Mouse (Mus musculus) ES-E14 (cell line): ENCODE measurements at regions not wholly inside any gene's neighbourhood (a gene's known extent, or its start where the extent isn't known, plus 50 kb on each side); places are given as distances from the start of the nearest gene placed in this dataset.

Experiments
- DNase-seq: peaks from one replicate; pipeline ENCODE4 v3.0.0-alpha.2; 2013; ENCODE audit warnings: low read depth, low spot score
- H3K27ac ChIP-seq: 2 replicates; pipeline ENCODE4 v1.5.1; 2012; ENCODE audit warnings: low read depth, mild to moderate bottlenecking, low read length, moderate library complexity, mixed read lengths; ENCODE audit not compliant: poor library complexity, insufficient read depth, severe bottlenecking
- H3K36me3 ChIP-seq: 2 replicates; pipeline ENCODE4 v1.6.1; 2012; ENCODE audit warnings: mild to moderate bottlenecking, low read length, moderate library complexity, mixed read lengths; ENCODE audit not compliant: control insufficient read depth, poor library complexity, insufficient read depth, severe bottlenecking
- H3K4me1 ChIP-seq, 2 experiments: fragments of 150-350 bp in 1 of 2; sonication (generic) in 1 of 2; 2 replicates each; pipeline ENCODE4 v1.6.1; 2012; ENCODE audit warnings: low read length in 2 of 2, mild to moderate bottlenecking in 1 of 2, mixed read lengths in 1 of 2; ENCODE audit not compliant: control insufficient read depth in 2 of 2, insufficient read depth in 2 of 2, poor library complexity in 1 of 2
- H3K4me3 ChIP-seq, 2 experiments: fragments of 150-350 bp in 1 of 2; sonication (generic) in 1 of 2; 2 replicates each; pipeline ENCODE4 v1.5.1; 2012; ENCODE audit warnings: low read length in 2 of 2, low read depth in 1 of 2, mild to moderate bottlenecking in 1 of 2, mixed read lengths in 1 of 2; ENCODE audit not compliant: insufficient read depth in 1 of 2, poor library complexity in 1 of 2, severe bottlenecking in 1 of 2
- H3K9ac ChIP-seq: 2 replicates; pipeline ENCODE4 v1.6.1; 2012; ENCODE audit warnings: low read depth, mild to moderate bottlenecking, low read length, mixed read lengths; ENCODE audit not compliant: poor library complexity, insufficient read depth, severe bottlenecking
- H3K9me3 ChIP-seq: fragments of 150-350 bp; sonication (generic); 2 replicates; pipeline ENCODE4 v1.6.1; 2012; ENCODE audit warnings: low read depth, mild to moderate bottlenecking, low read length; ENCODE audit not compliant: control insufficient read depth, insufficient read depth
- CHD2 ChIP-seq: IDR thresholded peaks from 2 replicates; pipeline ENCODE4 v1.6.1; 2014; ENCODE audit warnings: mild to moderate bottlenecking, low read depth, low read length, inconsistent platforms
- HCFC1 ChIP-seq: IDR thresholded peaks from 2 replicates; pipeline ENCODE4 v1.6.1; 2012; ENCODE audit warnings: low read length, inconsistent platforms, borderline replicate concordance; ENCODE audit not compliant: insufficient read depth
- MAFK ChIP-seq: IDR thresholded peaks from 2 replicates; pipeline ENCODE4 v1.6.1; 2014; ENCODE audit warnings: mild to moderate bottlenecking, low read depth, low read length, inconsistent platforms; ENCODE audit not compliant: insufficient read depth
- ZC3H11A ChIP-seq: IDR thresholded peaks from 2 replicates; pipeline ENCODE4 v1.6.1; 2012; ENCODE audit warnings: low read depth, mild to moderate bottlenecking, inconsistent platforms, low read length, borderline replicate concordance
- ZNF384 ChIP-seq: IDR thresholded peaks from 2 replicates; pipeline ENCODE4 v1.6.1; 2012; ENCODE audit warnings: low read depth, low read length, inconsistent platforms
- in situ Hi-C, 2 experiments: fragments of 600-800 bp; cut with MboI; formaldehyde crosslinking; loops; one replicate each; pipeline ENCODE4 v1.15.1; 2025; ENCODE audit warnings: low sequenced_read_pairs in 2 of 2, inconsistent platforms in 1 of 2; ENCODE audit not compliant: unreplicated experiment in 2 of 2

- TF ChIP-seq MAFK = no peak
- TF ChIP-seq ZNF384 = no peak
- no peak for TF ChIP-seq ZC3H11A
- no peak for TF ChIP-seq CHD2
- no peak for TF ChIP-seq HCFC1
- no peak overlapping the region for H3K4me3 ChIP-seq
- H3K9me3 ChIP-seq = no peaks in the 10 kb centered on the region
- in situ Hi-C loops = no loop called here
- H3K4me1 ChIP-seq = no peaks in the 10 kb centered on the region
- no peak overlapping the region for H3K9ac ChIP-seq
- no peak overlapping the region for H3K27ac ChIP-seq
- no peak for DNase-seq
- H3K36me3 ChIP-seq = no peaks in the 10 kb centered on the region
Measured at GRCm38 (mm10) chr10:67339371-67339929, 54.3 kb upstream of the Nrbf2 start.

DNA sequence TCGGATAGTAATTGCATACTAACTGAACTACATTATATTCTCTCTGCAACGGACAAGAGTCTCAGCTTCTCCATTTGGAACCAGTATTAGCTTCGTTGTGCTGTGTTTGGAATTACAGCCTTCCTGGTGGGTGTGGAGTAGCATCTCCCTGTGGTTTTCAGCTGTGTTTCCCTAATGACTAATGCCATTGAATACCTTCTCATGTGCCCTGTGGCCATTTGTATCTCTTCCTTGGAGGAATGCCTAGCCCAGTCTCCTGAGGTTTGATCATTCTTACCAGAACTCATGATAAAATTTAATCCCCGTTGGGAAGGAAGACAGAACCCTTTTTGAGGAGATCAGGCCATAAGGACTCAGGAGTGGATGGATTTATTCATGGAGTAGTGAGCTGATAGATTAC, 59.6 kb upstream of the Nrbf2 start:
- H3K4me3 ChIP-seq = no peak overlapping the region
- no peaks in the 10 kb centered on the region for H3K4me1 ChIP-seq
- no peaks in the 10 kb centered on the region for H3K9me3 ChIP-seq
- in situ Hi-C loops = no loop called here
- no peak for TF ChIP-seq ZC3H11A
- no peak for TF ChIP-seq CHD2
- no peak for TF ChIP-seq MAFK
- no peak for TF ChIP-seq ZNF384
- TF ChIP-seq HCFC1 = no peak
- DNase-seq = no peak
- H3K9ac ChIP-seq = no peak overlapping the region
- no peaks in the 10 kb centered on the region for H3K36me3 ChIP-seq
- no peak overlapping the region for H3K27ac ChIP-seq

DNA sequence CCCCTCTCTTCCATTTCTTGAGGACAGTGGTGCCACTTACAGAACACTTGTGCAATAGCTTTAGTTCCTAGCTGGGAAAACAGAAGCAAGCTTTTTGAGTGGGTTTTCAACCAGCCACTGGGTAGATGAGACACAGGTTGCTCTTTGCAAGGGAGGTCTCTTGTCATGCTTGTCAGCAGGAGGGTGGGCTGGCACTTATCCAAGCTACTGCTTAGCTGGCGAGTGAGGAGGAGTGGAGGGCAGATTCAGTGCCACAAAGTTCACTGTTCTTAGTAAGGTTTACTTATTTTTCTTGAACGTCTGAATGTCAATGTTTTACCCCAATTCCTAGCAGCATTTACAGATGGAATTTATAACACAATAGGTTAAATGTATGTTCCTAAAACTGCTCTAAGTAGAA, 65.9 kb upstream of the Nrbf2 start:
- H3K4me3 ChIP-seq = no peak overlapping the region
- TF ChIP-seq ZNF384 (no peak), ZC3H11A (no peak), CHD2 (no peak), HCFC1 (no peak)
- no peak overlapping the region for H3K27ac ChIP-seq
- no peaks in the 10 kb centered on the region for H3K4me1 ChIP-seq
- H3K36me3 ChIP-seq = no peaks in the 10 kb centered on the region
- no peak overlapping the region for H3K9ac ChIP-seq
- no peaks in the 10 kb centered on the region for H3K9me3 ChIP-seq
- no peak for DNase-seq
- in situ Hi-C loops = no loop called here

- no peak overlapping the region for H3K4me3 ChIP-seq
- H3K27ac ChIP-seq = no peak overlapping the region
- TF ChIP-seq HCFC1 (no peak), ZC3H11A (no peak), ZNF384 (no peak), MAFK (no peak), CHD2 (no peak)
- H3K9ac ChIP-seq = no peak overlapping the region
- no peaks in the 10 kb centered on the region for H3K36me3 ChIP-seq
- in situ Hi-C loops = no loop called here
- no peak for DNase-seq
- no peaks in the 10 kb centered on the region for H3K4me1 ChIP-seq
- no peaks in the 10 kb centered on the region for H3K9me3 ChIP-seq
Measured at GRCm38 (mm10) chr10:67360793-67361192, 75.7 kb upstream of the Nrbf2 start.

DNA sequence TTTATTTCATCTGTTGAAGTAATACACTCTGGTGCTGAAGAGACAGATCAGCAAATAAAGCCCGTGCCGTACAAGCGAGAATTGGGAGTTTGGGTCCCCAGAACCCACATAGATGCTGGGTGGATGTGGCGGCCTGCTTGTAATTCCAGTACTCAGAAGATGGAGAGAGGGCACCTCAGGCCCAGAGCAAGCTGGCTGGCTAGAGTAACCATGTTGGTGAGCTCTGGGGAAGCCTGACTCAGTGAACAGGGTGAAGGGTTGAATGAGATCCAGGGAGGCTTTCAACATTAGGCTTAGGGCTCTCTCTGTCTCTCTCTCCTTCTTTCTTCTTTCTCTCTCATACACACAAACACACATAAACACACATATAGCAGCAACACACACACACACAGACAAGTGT, 76.2 kb upstream of the Nrbf2 start:
- in situ Hi-C loops = no loop called here
- TF ChIP-seq ZNF384 (no peak), ZC3H11A (no peak), HCFC1 (no peak), MAFK (no peak), CHD2 (no peak)
- no peak overlapping the region for H3K9ac ChIP-seq
- H3K4me3 ChIP-seq = no peak overlapping the region
- H3K36me3 ChIP-seq = no peaks in the 10 kb centered on the region
- DNase-seq = no peak
- no peaks in the 10 kb centered on the region for H3K4me1 ChIP-seq
- no peaks in the 10 kb centered on the region for H3K9me3 ChIP-seq
- H3K27ac ChIP-seq = no peak overlapping the region
